Mouse (Mus musculus) ES-E14 (cell line): ENCODE measurements around the gene Hpd.

Experiments
- CHD2 ChIP-seq: IDR thresholded peaks from 2 replicates; pipeline ENCODE4 v1.6.1; 2014; ENCODE audit warnings: mild to moderate bottlenecking, low read depth, low read length, inconsistent platforms
- ZNF384 ChIP-seq: IDR thresholded peaks from 2 replicates; pipeline ENCODE4 v1.6.1; 2012; ENCODE audit warnings: low read depth, low read length, inconsistent platforms

DNA sequence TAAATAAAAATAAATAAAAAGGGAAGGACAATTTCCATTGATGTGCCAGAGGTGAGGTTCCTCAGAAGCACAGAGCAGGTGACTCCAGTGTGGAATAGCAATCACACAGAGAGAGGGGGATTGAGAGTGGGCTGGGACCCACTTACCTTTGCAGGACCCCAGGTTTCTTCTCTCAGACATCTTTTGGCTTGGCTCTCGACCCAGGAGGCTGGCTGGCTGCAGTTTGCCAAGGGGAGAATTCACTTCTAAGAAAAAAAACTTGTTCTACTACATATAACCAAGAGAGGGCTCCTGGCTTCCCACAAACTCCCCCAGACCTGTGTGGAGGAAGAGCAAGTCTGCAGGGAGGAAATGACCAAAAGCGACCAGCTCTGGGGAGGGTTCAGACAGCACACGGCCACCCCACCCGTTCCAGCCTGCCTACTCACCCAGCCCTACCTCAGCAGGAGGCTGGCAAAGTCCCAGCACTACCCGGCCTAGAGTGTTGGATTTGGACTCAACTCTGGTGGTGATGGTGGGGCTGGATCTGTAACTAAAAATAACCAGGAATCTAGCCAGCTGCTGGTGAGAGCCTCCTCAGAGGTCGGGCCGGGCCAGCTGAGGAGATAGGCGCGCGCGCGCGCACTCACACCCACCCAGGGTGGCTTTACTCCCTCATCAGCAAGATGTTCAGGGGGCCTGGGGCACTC, 48.2 kb downstream of the Hpd start:
- TF ChIP-seq CHD2, result no peak
- TF ChIP-seq ZNF384, result no peak
